Mouse (Mus musculus) mouse embryonic stem cell (cell line): Measurements from ENCODE around the gene Fras1.

ENCODE experiments used
- in situ Hi-C, 2 experiments: fragments of 300-500 bp; cut with MboI; formaldehyde crosslinking; loops; 1 replicate in 1 of 2; 3 replicates in 1 of 2; pipeline ENCODE4 v1.14.3; 2019 to 2020; ENCODE audit warnings: low sequenced_read_pairs in 2 of 2, low pct_unique_long_range_greater_than_20kb in 1 of 2, mixed read lengths in 1 of 2; ENCODE audit not compliant: unreplicated experiment in 1 of 2

Fras1 gene

DNA sequence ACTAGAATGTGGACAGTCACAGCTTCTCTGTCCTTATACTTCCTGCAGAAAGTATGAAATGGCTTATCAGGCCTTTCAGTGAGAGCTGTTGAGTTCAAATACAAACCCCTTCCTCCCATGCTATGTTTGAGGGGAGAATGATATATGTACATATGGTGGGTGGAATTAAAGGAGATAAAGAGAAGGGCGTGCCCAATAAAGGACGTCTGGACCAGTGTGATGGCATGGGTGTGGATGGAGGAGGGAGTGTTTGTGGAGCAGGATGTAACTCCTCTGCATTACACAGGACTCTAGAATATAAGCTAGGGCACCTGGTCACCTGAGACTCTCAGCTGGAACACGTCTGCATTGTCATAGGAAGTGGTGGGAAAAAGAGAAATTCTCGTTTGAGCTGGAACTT, 85.8 kb downstream of the Fras1 start:
- in situ Hi-C loops: no loop called here

DNA sequence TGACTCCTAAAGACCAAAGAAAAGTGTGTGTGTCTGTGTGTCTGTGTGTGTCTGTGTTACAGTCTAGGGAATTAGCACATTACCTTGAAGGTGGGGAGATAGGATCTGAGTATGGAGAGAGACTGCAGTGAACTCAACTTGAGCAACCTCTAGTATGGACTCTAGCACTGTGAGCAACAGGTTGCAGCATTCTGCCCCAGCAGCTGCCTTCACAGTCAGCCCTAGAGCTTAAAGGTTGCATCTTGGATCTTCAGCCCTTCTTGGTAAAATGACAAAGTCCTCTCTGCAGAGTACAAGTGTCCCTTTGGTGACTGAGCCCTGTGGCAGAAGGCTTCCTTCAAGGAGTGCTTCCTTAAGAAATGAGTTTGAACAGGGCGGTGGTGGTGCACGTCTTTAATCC, 88.4 kb downstream of the Fras1 start:
- in situ Hi-C loops: no loop called here

DNA sequence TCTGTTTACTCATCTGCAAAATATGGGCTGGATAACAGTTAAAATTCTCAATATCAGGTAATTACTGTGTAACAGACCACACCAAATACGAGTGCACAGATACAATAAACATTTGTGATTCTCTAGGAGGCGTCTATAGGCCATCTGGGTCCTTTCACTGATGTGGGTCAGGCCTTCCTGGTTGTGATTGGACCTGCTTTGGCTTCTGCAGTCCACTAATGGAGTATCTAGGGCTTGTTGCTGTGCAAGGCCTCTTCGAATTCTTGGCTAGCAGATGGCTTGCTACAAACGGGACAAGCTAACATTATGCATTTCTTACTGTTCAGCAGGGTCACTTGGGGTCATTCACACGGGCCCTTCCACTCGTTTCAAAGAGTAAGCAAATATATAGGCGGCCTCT, 92.7 kb downstream of the Fras1 start:
- in situ Hi-C loops: no loop called here

DNA sequence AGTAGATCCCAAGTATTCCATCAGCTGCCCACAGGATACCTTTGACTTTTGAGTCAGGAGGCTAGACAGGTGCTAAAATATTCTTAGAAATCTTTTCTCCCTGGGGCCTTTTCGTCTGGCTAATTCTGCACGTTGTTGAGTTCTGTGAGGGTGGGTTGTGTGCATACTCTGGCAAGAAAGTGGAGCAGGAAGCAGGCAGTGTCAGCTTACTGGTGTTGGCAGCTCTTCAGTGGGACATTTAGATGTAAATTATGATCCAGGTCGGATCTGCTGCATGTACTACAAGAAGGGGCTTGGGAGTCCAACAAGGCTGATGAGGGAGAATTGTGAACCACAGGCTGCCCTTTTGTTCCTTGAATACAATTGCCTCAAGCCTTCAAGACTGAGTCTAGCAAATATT, 98.2 kb downstream of the Fras1 start:
- in situ Hi-C loops: no loop called here

DNA sequence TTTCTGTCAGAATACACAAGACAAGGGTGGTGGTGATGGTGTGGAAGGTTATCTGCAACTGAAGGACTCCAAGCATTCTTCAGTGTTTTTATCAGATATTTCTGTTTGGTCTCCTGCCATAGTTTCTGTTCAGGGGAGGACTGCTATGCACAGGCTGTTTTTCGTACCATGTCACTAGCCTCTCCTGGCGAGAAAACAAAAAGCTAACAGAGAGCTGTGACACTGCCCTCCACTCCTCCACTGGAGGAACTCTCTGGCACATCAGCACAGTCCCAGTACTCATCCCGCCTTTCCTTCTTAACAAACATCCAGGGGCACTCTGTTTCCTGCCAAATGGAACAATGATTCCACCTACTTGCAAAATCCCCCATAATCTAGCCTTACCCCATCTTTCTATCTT, 101.7 kb downstream of the Fras1 start:
- in situ Hi-C loops: no loop called here

DNA sequence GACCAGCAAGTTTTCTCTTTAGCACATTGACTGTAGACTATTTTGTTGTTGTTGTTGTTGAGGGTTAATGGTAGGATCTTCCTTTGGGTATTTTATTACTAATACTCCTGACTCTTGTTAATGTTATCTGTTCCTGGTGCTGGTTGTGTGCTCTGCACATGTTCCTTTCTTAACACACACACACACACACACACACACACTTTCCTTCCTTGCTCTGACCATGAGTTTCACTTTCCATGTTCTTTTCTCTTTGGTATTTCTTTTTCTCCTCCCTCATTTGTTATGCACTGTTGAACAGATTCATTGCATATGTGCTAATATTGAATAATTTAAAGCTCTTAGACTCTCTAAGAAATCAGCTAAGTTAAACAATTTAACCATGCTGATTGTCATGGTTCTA, 105.2 kb downstream of the Fras1 start:
- in situ Hi-C loops: no loop called here

DNA sequence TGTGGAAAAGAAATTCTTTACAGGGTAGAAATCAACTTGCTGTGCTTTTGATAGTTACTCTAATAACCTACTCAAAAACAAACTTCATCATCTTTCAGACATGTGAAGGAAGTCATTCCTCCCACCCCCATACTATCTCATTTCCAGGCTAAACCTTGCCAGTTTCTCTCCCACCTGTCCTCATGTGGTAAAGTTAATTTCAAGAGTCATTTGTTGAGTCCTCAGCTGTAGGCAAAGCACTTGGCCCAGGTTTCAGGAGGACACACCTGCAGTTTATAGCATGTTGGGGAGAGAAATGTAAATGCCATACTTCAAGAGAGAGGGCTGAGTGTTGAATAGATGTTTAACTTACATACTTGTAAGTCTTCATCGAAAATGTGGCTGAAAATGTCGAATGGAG, 107.4 kb downstream of the Fras1 start:
- in situ Hi-C loops: no loop called here

DNA sequence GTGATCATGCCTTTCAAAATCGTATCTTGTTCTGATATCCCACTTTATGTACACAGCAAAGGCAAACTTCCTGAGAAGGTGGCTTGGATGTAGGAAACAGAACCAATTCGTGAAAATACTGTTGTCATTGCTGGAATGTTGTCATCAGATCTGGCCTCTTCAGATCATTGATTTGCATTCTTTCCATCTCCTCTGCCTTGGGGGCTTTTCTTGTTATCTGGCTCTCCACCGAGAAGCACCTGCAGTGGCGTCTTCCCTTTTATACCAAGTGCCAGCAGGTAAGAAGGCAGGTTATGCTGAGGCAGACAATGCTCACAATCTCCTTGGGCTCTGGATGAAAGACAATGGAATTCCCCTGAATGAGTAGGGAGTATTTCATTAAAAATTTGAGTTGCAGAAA, 108.3 kb downstream of the Fras1 start:
- in situ Hi-C loops: no loop called here

DNA sequence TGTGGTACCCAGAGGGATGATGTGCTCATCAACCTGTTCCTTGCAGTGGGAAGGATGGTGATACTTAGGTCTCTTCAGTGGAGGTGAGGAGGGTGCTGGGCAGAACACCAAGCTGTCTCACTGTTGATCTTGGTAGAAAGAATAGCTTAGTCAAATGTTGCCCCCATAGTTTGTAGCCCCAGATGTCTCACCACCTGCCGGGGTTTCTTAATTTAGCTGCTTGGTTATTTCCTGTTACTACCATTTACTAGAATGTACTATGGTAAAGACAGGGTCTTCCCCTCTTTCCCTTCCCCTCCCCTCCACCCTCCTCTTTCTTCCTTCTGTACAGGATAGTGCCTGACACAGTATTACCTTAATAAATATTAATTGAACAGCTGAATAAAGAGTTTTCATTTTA, 118.7 kb downstream of the Fras1 start:
- in situ Hi-C loops: no loop called here

DNA sequence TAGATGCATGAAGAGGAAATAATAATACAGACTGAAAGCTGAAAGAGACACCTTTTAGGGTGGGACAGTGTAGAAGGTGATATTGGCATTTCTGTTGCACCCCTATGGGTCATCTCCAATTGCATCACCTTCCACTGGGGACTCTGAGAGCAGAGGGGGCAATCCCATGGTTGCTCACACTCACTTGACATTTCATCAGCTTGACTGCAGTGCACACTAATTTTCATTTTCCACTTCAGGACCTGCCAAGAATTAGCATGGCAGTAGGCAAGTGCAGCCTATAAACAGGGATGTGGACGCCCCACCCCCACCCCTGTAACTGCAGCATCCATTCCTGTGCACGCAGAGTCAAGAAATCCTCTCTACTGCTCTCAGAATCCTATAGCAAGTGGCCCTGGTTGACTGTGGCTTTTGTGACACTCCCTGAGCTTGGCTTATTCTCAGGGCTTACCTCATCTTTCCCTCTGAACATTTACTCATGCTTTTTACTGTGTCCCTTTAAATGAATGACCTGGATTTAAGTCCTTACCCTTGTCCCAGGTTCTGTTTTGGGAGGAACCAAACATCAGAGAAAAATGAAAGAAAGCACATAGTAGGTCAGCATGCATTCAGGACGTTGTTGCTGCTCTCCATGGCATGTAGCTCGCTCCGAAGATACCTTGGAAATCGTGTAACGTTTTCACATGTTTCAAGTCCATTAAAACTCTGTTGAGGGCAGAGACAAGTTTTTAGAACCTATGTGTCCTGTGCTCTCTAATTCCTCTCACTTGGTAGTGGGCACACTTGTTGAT, 120.9 kb downstream of the Fras1 start:
- in situ Hi-C loops: no loop called here

DNA sequence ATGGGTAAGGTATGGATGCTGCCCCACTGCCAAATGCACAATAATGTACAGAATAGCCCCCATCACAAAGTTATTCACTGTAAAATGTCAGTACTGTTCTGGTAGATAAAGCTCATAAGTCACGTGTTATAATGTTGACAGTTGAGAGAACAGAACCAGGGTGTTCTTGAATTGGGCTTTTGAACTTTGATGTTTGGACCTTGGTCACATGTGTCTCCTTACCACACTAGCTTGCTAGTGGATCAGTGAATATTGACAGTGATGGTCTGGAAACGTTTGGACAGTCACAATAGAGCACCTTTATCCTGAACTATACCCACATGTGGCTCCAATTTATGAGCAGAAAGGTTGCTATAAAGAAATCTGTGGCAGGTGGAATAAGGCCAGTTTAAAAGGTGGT, 124.3 kb downstream of the Fras1 start:
- in situ Hi-C loops: no loop called here

DNA sequence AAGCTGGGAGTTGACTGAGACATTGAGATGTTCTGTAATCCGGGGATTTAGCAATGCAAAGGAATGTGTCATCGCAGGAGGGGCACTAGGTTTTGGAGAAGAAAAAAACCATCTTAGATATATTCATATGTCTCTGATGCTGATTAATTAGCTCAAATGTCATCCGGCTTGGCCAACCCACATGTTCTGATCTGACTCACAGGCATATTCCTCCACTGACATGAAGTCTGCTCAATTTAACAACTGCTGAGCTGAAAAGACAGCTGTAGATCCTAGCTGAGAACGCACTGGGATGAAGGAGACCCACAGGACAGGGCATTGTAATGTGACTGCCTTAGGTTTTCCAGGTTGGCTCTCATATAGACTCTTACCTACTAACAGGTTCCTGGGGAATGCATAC, 128.0 kb downstream of the Fras1 start:
- in situ Hi-C loops: no loop called here

DNA sequence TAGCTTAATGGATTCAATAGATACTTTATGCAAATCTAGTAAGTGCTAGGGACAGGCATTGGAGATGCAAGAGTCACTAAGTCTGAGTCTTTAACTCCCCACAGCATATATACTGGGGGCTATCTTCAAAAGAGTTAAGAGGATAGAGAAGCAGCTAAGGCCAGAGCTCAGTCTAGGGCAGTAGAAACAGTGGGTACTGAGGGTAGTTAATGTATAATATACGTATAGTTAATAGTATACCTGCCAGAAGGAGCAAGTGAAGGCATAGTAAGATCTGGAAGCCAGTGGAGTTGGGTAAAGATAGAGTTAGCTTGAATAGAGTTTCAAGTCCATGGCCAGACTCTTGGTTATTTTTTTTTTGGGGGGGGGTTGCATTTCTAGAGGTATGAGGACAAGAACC, 128.6 kb downstream of the Fras1 start:
- in situ Hi-C loops: no loop called here

DNA sequence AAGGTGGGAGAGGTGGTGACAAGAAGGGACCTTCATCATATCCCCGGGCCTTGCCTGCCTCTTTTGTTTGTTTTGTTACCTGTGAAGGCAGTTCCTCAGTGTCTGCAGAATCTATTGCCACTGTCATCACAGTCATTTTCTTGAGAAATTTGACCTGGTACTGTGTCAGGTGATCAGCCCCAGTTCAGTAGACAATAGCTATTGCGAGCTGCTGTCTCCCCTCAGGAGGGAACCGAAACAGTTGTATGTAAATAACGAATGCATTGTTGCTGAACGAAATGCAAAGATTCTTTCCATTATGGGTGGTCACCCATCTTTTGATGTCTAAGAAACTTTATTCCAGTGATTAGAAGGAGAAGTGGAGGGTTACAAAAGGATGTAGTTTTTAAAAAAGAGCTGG, 137.2 kb downstream of the Fras1 start:
- in situ Hi-C loops: no loop called here

DNA sequence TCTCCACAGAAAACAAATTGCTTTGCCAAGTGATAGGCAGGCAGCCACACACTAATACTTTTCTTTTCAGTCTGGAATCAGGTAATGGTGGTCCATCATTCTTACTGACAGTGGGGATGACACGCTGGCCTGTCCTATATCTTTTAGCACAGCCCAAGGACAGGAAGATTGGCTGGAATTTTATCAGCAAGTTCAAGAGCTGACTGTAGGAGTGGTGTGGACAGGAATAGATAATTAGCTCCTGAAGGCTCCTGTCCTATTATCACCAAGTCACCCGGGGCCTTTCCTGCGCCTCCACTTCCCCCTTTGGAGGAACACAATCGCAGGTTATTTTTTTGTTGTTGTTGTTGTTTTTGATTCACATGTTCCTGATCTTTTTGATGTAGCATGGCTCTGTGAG, 139.6 kb downstream of the Fras1 start:
- in situ Hi-C loops: no loop called here

DNA sequence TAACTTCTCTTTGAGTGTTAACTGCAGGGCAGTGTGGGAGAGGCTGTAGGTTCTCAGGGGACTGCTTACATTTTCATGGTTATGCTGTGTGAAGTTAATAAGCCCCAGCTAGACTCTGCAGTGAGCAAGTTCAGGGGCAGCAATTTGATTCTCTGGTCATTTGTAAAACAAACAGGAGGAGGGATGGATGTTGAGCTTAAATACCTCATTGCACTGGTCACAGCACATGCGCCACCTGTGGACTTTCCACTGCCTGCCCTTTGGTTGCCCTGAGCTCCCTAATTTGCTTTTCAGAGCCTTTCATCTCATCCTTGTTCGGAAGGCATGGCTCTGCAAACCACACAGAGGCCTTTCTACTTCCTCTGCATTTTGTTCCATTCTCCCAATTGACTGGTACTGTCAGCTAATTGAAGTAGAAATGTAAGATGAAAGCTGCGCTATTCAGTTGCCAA, 142.1 kb downstream of the Fras1 start:
- in situ Hi-C loops: no loop called here

DNA sequence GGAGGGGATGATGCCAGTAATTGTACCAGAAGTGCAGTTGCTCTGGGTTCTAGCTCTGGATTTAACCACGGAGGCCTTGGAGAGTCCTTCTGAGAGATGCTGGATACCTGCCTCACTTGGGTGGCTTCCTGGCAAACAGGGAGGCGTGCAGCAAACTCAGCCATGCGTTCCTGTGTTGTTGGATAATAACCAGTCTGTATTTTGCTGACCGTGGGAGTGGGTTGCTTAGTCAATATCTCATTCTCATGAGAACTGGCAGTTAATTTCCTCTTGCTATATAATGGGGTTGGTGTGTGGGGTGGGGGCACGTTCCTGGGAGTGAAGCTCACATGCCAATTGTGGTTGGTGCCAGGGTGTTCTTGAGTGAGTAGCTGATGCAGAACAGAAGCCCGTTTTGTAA, 142.6 kb downstream of the Fras1 start:
- in situ Hi-C loops: no loop called here

DNA sequence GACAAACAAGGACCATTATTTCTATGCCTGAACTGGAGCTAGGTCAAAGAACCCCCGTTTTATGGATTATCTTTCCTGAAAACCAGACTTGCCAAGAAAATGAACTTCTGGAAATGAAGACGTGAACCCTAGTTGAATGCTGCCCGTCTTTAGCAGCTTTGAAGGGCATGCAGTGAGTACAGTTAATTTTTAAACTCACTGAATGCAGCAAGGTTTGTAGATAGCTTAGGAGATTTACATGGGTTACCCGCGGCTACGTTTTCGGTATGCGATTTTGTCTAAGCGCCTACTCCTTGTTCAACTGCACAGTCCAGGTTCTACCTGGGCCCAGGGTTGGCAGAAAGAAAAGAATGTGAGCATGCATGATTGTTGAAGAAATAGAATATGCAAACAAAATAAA, 147.8 kb downstream of the Fras1 start:
- in situ Hi-C loops: no loop called here

DNA sequence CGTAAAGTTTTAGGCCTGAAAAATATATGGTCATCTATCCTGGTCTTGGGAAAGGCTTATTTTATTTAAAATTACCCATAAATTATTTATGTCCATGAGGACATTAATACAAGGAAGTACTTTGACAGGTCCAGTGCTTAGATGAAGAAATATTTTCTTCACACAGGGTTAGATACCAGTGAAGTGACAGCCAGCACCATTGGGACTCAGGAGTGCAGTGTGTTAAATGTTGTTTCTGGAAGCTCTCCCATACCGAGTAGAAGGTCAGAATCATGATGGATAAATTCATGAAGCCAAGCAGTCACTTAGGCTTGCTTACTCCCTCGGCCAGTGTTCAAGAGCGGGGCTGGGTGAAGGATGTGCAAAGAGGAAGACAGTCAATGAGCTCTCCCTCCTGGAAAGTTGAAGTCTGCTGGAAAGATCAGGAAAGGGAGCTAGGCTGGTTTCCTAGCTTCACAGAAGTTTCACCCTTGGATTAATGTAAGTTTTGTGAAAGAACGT, 149.2 kb downstream of the Fras1 start:
- in situ Hi-C loops: no loop called here

DNA sequence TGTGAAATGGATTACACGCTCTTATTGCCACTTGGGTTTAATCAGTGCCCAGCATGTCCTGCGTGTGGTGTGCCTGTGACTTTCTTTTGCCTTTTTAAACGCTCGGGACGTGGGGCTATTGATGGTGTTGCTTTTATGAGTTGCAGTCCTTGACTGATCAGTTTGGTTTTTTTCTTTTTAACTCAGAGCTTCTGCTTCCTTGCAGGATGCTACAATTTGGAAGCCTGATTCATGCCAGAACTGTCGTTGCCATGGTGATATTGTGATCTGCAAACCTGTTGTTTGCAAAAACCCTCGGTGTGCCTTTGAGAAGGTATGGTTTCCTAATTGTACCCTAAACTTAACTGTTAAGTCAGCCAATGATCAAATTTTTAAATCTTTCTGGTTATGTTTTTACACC, 154.5 kb downstream of the Fras1 start:
- in situ Hi-C loops: no loop called here

DNA sequence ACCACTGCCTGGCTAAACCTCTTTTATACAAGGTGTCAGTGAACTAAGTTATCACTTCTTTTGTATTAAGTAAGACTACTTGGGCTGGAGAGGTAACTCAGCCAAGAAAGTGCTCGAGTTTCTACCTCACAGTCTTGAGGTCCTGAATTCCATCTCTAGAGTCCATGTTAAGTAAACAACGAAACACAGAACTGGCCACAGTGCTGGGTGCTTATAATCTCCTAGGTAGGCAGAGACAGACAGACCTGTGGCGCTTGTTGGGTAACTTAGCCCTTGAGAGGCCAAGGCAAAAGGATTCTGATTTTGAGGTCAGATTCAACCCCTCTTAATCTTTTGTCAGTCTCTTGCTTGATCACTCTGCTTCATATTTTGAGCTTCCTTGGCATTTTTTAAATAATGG, 156.8 kb downstream of the Fras1 start:
- in situ Hi-C loops: no loop called here
